8 mouse cellular contexts compared by ENCODE assay signal in genomic region chr1:34842887-34843618, GRCm38 (mm10). TPM values are rescaled to one million over a fixed set of nuclear protein-coding genes. Genes with fewer than 3 reads are reported as not detected.
DNase-seq lines count a peak whose midpoint lies in the region; ATAC-seq and TF ChIP-seq lines count a peak whose summit lies in the region.

Fam168b (minus strand) TSS chr1:34843065.

- TF ChIP-seq POLR2A in cortical plate, adult 2 months (IDR thresholded peaks at IDR 0.05; ENCODE audit: extremely low read depth, insufficient read depth, low read length) = peak; percentile 86

- peak within 1 kb of the TSS; percentile 64 for H3K4me3 ChIP-seq in cortical plate, adult 2 months (ENCODE audit: insufficient read depth, low read length)

- peak; percentile 75 for ATAC-seq in activated CD4-positive, CD25-positive, alpha-beta regulatory T cell, adult 4 months
- peak; percentile 73 for ATAC-seq in megakaryocyte progenitor cell, adult 5-6 weeks (replicated peaks; ENCODE audit: poor library complexity)

- H3K27ac ChIP-seq in cortical plate, adult 2 months (ENCODE audit: insufficient read depth, low read length) = peak within 1 kb of the TSS; percentile 93

- peaks cover 5% of the 10 kb centered on the region for H3K4me1 ChIP-seq in cortical plate, adult 2 months (ENCODE audit: control insufficient read depth, insufficient read depth, low read length)

- TF ChIP-seq CTCF in cortical plate, adult 2 months (IDR thresholded peaks at IDR 0.05; ENCODE audit: extremely low read depth, insufficient read depth, low read length) = no peak

- peak; percentile 90 for DNase-seq in gastrocnemius, postnatal 10 days
- DNase-seq in induced T-regulatory cell, adult 2 months (ENCODE audit: low read depth) = peak; percentile 94
- DNase-seq in left cerebral cortex, adult 9 months (ENCODE audit: low spot score in 2 of 2) = peak; percentile 66 to 86
- peak; percentile 87 for DNase-seq in right cerebral cortex, postnatal 14 days
- peak; percentile 81 to 84 for DNase-seq in urinary bladder, postnatal 36 days (ENCODE audit: low spot score in 2 of 2)

RNA-seq across cellular contexts. Expression of gene Fam168b, which starts in this region (rescaled TPM):
- polyA plus RNA-seq in activated CD4-positive, CD25-positive, alpha-beta regulatory T cell, adult 4 months (2017; shearing (Covaris generic)) = 10 to 100 TPM; 18.6 to 20.8 TPM
- polyA plus RNA-seq in cortical plate, adult 2 months (2012; rRNA removed) = 237 and 250 TPM in 2 replicates
- 10 to 100 TPM; 54.3 to 63.7 TPM for total RNA-seq in gastrocnemius, postnatal 10 days (2021)
- total RNA-seq in megakaryocyte progenitor cell, adult 5-6 weeks (2015) = 27.1 and 34.8 TPM in 2 replicates
- 51.7 and 52.5 TPM in 2 replicates for total RNA-seq in megakaryocyte progenitor cell, adult 5-6 weeks (2017)

Comparison
In these comparisons a context has a peak if more than half of its experiments do, and no peak if none do; other contexts are left out.
1. Peak in every context shown above with its lines: DNase-seq, ATAC-seq, H3K4me3 ChIP-seq and H3K27ac ChIP-seq.
2. RNA of gene Fam168b (polyA plus RNA-seq): 237 to 250 TPM in cortical plate, adult 2 months; 18.6 to 20.8 TPM in activated CD4-positive, CD25-positive, alpha-beta regulatory T cell, adult 4 months; every median in the first group is over 10 times any median in the second.